ENCODE assay signal across 8 mouse cellular contexts in the genomic region with DNA sequence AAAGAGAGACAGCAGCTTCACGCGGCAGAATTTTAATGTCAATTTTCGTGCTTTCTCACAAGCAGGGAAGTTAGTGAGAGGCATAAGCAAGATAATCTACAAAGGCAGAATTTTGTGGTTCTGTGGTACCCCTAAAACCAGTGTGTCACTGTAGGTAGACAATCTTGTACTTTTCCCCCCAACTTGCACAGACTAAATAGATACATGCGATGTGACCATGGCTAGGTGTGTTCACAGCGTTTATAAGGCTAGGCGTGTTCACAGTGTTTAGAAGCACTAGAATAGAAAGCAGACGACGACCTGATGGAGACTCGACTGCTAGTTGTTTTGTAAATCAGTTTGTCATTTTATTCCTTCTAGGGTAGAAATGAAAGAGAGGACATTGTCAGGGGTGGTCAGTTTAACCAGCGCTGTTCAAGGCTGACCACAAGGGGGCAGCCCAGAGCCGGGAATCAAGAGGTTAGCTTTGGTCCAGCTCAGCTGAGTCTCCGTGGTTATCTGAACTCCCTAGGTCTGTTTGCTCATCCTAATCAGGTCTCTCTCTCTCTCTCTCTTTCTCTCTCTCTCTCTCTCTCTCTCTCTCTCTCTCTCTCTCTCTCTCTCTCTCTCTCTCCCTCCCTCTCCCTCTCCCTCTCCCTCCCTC. TPM values are rescaled to one million over a fixed set of nuclear protein-coding genes. Genes with fewer than 3 reads are reported as not detected.
DNase-seq lines count a peak whose midpoint lies in the region; ATAC-seq and TF ChIP-seq lines count a peak whose summit lies in the region.

No protein-coding gene starts in this region.

- H3K4me1 ChIP-seq in CH12.LX (ENCODE audit: control insufficient read depth in 1 of 2, insufficient read depth in 2 of 2), result no peaks in the 10 kb centered on the region
- H3K4me1 ChIP-seq in bone marrow macrophage, adult 2 months (ENCODE audit: control insufficient read depth, insufficient read depth, low read length), result no peaks in the 10 kb centered on the region

- no peak overlapping the region for H3K4me3 ChIP-seq in CH12.LX (replicated peaks in 1 of 3; ENCODE audit: low read depth in 2 of 3, low read length in 2 of 3, poor library complexity in 1 of 3)
- H3K4me3 ChIP-seq in bone marrow macrophage, adult 2 months (ENCODE audit: insufficient read depth, low read length), result no peak overlapping the region
- no peak overlapping the region for H3K4me3 ChIP-seq in layer of hippocampus, adult 2 months

- no peak overlapping the region for H3K27ac ChIP-seq in CH12.LX (ENCODE audit: insufficient read depth, low read depth)
- H3K27ac ChIP-seq in bone marrow macrophage, adult 2 months (ENCODE audit: insufficient read depth, low read depth, low read length), result no peak overlapping the region
- no peak overlapping the region for H3K27ac ChIP-seq in layer of hippocampus, adult 2 months

- TF ChIP-seq EP300 in CH12.LX (IDR thresholded peaks at IDR 0.05; ENCODE audit: low read length), result no peak

- no peak overlapping the region for H3K4me2 ChIP-seq in CH12.LX (ENCODE audit: insufficient read depth, low read depth, poor library complexity, severe bottlenecking)

- no peaks in the 10 kb centered on the region for H3K9me3 ChIP-seq in CH12.LX (replicated peaks; ENCODE audit: low read length)

- H3K36me3 ChIP-seq in CH12.LX (replicated peaks in 1 of 2; ENCODE audit: control insufficient read depth in 1 of 2, insufficient read depth in 1 of 2, low read length in 1 of 2), result peaks cover 0 to 28% of the 10 kb centered on the region in 2 experiments

- ATAC-seq in erythroid progenitor cell, adult 5-6 weeks (replicated peaks; ENCODE audit: low FRiP score, poor library complexity, severe bottlenecking), result peak; percentile 84

- intact Hi-C loops in heart, postnatal 14 days (cut with DNase I), result loop anchor here (5.0 to 10.0 kb wide), 2 partner anchors 520 to 632 kb away; no protein-coding TSS in a partner anchor

- TF ChIP-seq CTCF in CH12.LX (conservative IDR thresholded peaks at IDR 0.05 in 1 of 2, IDR thresholded peaks at IDR 0.05 in 1 of 2; ENCODE audit: low read depth in 2 of 2, low read length in 2 of 2), result peak; percentile 86 to 89
- peak; percentile 71 for TF ChIP-seq CTCF in bone marrow macrophage, adult 2 months (IDR thresholded peaks at IDR 0.05; ENCODE audit: low read depth, low read length)
- TF ChIP-seq CTCF in layer of hippocampus, adult 2 months (conservative IDR thresholded peaks at IDR 0.05), result peak; percentile 84

- peak; percentile 72 for DNase-seq in CH12.LX (ENCODE audit: extremely low read depth)
- DNase-seq in heart, postnatal 14 days, result peak; percentile 87 to 91
- DNase-seq in layer of hippocampus, adult 2 months (ENCODE audit: low spot score in 2 of 2), result peak; percentile 52 to 81
- peak; percentile 85 for DNase-seq in lung, postnatal 14 days
- peak; percentile 28 for DNase-seq in retina, adult 2 months (ENCODE audit: low read depth, low spot score)
- DNase-seq in thymus, postnatal 36 days, result peak; percentile 73 to 76

- TF ChIP-seq POLR2A in CH12.LX (IDR thresholded peaks at IDR 0.05; ENCODE audit: low read depth, low read length), result no peak
- no peak for TF ChIP-seq POLR2A in bone marrow macrophage, adult 2 months (IDR thresholded peaks at IDR 0.05; ENCODE audit: borderline replicate concordance, low read depth, low read length)

- in situ Hi-C loops in CH12.LX (cut with MboI; ENCODE audit: low pct_ligation_motif_present, low pct_unique_long_range_greater_than_20kb, low sequenced_read_pairs), result no loop called here

- no peaks in the 10 kb centered on the region for H3K79me2 ChIP-seq in CH12.LX (replicated peaks; ENCODE audit: control insufficient read depth, extremely low read depth, insufficient read depth, poor library complexity, severe bottlenecking)

- dilution Hi-C loops in CH12.LX (cut with MboI; ENCODE audit: extremely low pct_ligation_motif_present, extremely low pct_unique_long_range_greater_than_20kb, low sequenced_read_pairs), result no loop called here

- peak; percentile 93 for TF ChIP-seq RAD21 in CH12.LX (IDR thresholded peaks at IDR 0.05; ENCODE audit: low read depth, low read length)

- no peak overlapping the region for H3K9ac ChIP-seq in CH12.LX (ENCODE audit: insufficient read depth, low read depth)

- H3K27me3 ChIP-seq in CH12.LX (replicated peaks), result no peaks in the 10 kb centered on the region

TF ChIP-seq in CH12.LX, 34 proteins besides CTCF, POLR2A, EP300 and RAD21:
- peak; percentile 83 for TF ChIP-seq SMC3 (IDR thresholded peaks at IDR 0.05; ENCODE audit: low read depth, low read length)
- no peak for TF ChIP-seq MXI1 (IDR thresholded peaks at IDR 0.05; ENCODE audit: low read depth, low read length)
- TF ChIP-seq BHLHE40 (IDR thresholded peaks at IDR 0.05; ENCODE audit: low read depth, low read length), result no peak
- TF ChIP-seq UBTF (IDR thresholded peaks at IDR 0.05; ENCODE audit: low read depth, low read length), result no peak
- no peak for TF ChIP-seq USF2 (conservative IDR thresholded peaks at IDR 0.05; ENCODE audit: low read depth, low read length)
- TF ChIP-seq MEF2A (IDR thresholded peaks at IDR 0.05; ENCODE audit: borderline replicate concordance, low read depth, low read length), result no peak
- TF ChIP-seq RCOR1 (conservative IDR thresholded peaks at IDR 0.05; ENCODE audit: low read depth, low read length), result no peak
- no peak for TF ChIP-seq CHD2 (IDR thresholded peaks at IDR 0.05; ENCODE audit: low read length)
- TF ChIP-seq TCF12 (IDR thresholded peaks at IDR 0.05; ENCODE audit: low read depth, low read length), result no peak
- TF ChIP-seq ZC3H11A (IDR thresholded peaks at IDR 0.05; ENCODE audit: low read depth, low read length), result peak; percentile 66
- TF ChIP-seq JUN (IDR thresholded peaks at IDR 0.05; ENCODE audit: insufficient read depth, low read depth, low read length), result no peak

RNA-seq across cellular contexts. Expression of a gene that starts 27.9 kb away (rescaled TPM):
- 18.4 and 21.3 TPM in 2 replicates for total RNA-seq in CH12.LX (2012; rRNA removed)
- total RNA-seq in CH12.LX (2014; rRNA removed), result 14.1 and 14.9 TPM in 2 replicates
- 24.7 and 27.0 TPM in 2 replicates for polyA plus RNA-seq in CH12.LX (2012; ENCODE audit: insufficient read length, low read depth)
- 64.0 and 73.0 TPM in 2 replicates for polyA plus RNA-seq in bone marrow macrophage, adult 2 months (2012; ENCODE audit: insufficient read depth, insufficient read length, missing spikeins)
- 23.1 and 28.1 TPM in 2 replicates for total RNA-seq in erythroid progenitor cell, adult 5-6 weeks (2015; ENCODE audit: low replicate concordance)
- 9.4 and 9.5 TPM in 2 replicates for total RNA-seq in erythroid progenitor cell, adult 5-6 weeks (2017; ENCODE audit: low replicate concordance)
- total RNA-seq in heart, postnatal 14 days (2021), result 10 to 100 TPM; 38.9 to 39.7 TPM
- 10 to 100 TPM; 26.9 to 32.4 TPM for total RNA-seq in layer of hippocampus, adult 2 months (2021)

Comparison
In these comparisons a context has a peak if more than half of its experiments do, and no peak if none do; other contexts are left out.
1. DNase-seq: peak in every context shown above with its lines; median percentile 89 in heart, postnatal 14 days; 85 in lung, postnatal 14 days; 74 in thymus, postnatal 36 days; 72 in CH12.LX; 66 in layer of hippocampus, adult 2 months; 28 in retina, adult 2 months.